Mouse (Mus musculus): ENCODE data around the gene Mrps34.

DNA sequence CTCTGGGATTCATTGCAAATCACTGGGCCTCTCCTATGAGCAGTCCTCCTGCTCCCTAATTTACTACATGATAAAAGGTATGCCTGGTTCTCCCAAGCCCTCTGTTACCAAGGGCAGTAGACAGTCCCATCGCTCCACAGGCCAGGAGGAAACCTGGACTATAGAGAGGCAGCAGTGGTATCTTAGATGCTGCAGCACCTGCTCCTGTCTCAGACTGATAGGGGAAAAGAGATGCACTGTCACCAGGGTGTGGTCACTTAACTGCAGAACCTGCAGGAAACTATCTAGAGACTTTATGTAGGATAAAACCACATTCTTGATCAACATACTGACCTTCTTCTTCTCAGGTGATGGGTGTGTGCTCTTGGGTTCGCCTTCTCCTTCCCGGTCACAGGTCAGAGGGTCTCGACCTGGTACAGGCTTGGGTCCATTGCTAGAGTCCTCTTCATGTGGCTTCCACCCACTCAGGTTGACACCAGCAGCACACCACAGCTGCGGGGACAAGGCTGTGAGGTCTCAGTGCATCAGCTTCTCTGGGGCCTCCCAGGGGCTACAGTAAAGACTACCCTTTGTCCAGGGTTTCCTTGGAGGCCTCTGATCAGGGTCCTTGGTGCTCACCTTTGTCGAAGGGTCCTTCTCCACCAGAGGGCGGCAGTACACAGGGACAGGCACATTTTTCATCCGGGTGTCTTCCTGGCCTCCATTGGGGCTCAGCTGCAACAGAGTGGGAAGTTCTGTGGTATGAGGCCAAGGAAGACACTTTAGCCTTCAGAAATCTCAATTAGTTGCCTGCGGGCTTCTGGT lies 8.0 kb downstream of the Mrps34 start:
- TF ChIP-seq POLR2A (IDR thresholded peaks at IDR 0.05; ENCODE audit: low read depth, low read length), result no peak
- peak; percentile 31; the same call in 1 of the 2 replicates for TF ChIP-seq CTCF (IDR thresholded peaks at IDR 0.05; ENCODE audit: extremely low read depth, insufficient read depth, insufficient read length, insufficient replicate concordance)
